Mouse (Mus musculus) cortical plate, adult 2 months (tissue): ENCODE data around the gene Dvl2. TPM values are rescaled to one million over a fixed set of nuclear protein-coding genes. Genes with fewer than 3 reads are reported as not detected.
A peak's percentile ranks its signal among the peaks of the same experiment; 100 is the strongest.
"Not testable (repeated sequence)": the region's sequence is repeated elsewhere in the genome, so short reads cannot be mapped to it uniquely, and the experiment has no call there.

Experiments used
- H3K27ac ChIP-seq: fragments of 200-500 bp; 2 replicates; pipeline ENCODE4 v1.5.1; 2012; ENCODE audit warnings: low read length, control low read depth, inconsistent platforms; ENCODE audit not compliant: insufficient read depth
- H3K4me1 ChIP-seq: fragments of 200-500 bp; 2 replicates; pipeline ENCODE4 v1.6.1; 2011; ENCODE audit warnings: low read length; ENCODE audit not compliant: control insufficient read depth, insufficient read depth
- H3K4me3 ChIP-seq: fragments of 200-500 bp; 2 replicates; pipeline ENCODE4 v1.5.1; 2011; ENCODE audit warnings: mild to moderate bottlenecking, low read length, control low read depth; ENCODE audit not compliant: insufficient read depth
- CTCF ChIP-seq: fragments of 200-500 bp; IDR thresholded peaks from 2 replicates; pipeline ENCODE4 v1.5.1; 2011; ENCODE audit warnings: mild to moderate bottlenecking, control low read depth, low read length; ENCODE audit not compliant: insufficient read depth; ENCODE audit errors: extremely low read depth
- POLR2A ChIP-seq: fragments of 200-500 bp; IDR thresholded peaks from 2 replicates; pipeline ENCODE4 v1.6.1; 2011; ENCODE audit warnings: mild to moderate bottlenecking, low read length, control low read depth; ENCODE audit not compliant: insufficient read depth; ENCODE audit errors: extremely low read depth
- polyA plus RNA-seq: library from polyadenylated mRNA; depleted of rRNA; stranded (reverse); fragments of >200 nt; gene quantifications from 2 replicates; pipeline ENCODE4 v1.2.3, GENCODE M21; 2012

The Dvl2 gene
- polyA plus RNA-seq, 1 experiment: 26.9 TPM

DNA sequence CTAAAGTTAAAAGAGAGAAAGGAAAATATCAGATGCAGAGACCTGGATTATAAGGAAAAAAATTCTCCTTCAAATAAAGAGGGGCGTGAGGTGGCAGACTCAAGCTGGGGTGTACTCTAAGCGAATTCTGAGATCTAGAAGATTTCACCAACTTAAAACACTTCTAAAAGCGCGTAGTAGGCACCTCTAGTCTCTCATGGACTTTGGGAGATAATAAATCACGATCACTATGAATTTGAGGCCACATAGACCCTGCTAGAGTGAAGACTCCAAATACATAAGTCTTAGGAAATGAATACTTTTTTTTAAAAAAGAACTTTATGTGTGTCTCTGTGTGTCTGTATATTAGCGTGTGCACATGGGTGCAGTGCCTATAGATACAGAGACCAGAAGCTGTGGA, 15.3 kb downstream of the Dvl2 start:
- no peak overlapping the region for H3K27ac ChIP-seq
- H3K4me3 ChIP-seq: peak overlapping the region; percentile 68; the same call in 1 of the 2 replicates
- peaks cover 4% of the 10 kb centered on the region; the same call in 1 of the 2 replicates for H3K4me1 ChIP-seq
- TF ChIP-seq CTCF (no peak), POLR2A (no peak)

DNA sequence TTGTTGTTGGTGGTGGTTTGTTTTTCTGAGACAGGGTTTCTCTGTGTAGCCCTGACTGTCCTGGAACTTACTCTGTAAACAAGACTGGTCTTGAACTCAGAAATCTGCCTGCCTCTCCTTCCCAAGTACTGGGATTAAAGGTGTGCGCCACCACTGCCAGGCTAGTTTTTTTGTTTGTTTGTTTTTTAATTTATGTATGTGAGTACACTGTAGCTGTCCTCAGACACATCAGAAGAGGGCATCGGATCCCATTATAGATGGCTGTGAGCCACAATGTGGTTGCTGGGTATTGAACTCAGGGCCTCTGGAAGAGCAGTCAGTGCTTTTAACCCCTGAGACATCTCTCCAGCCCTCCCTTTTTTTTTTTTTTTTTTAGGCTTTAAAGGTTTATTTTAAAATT, 15.8 kb downstream of the Dvl2 start:
- H3K4me3 ChIP-seq, H3K4me1 ChIP-seq, H3K27ac ChIP-seq: not testable (repeated sequence)

DNA sequence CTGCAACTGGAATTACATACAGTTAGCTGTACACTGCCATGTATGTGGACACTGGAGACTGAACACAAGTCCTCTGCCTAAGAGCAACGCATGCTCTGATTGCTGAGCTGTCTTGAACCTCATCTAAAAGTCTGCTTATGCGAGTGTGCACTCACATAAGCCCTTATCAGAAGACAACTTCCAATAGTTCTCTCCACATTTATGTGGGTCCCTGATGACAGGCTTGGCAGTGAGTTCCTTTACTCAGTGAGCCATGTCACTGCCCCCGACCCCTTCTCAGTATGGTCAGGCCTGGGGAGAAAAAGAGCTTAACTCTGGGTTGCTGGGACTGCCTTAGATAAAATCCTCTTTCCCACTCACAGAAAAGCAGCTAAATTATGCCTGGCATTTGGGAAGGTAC, 16.3 kb downstream of the Dvl2 start, which contains the start of gene Dlg4:
Dlg4 (plus strand) TSS at position 274 of the 400 bp plus-strand sequence.
- Histone ChIP-seq H3K27ac (peak within 1 kb of the TSS; percentile 13; the same call in 1 of the 2 replicates), H3K4me3 (peak within 1 kb of the TSS; percentile 34), H3K4me1 (peaks cover 4% of the 10 kb centered on the region; the same call in 1 of the 2 replicates)
- TF ChIP-seq CTCF: no peak
- TF ChIP-seq POLR2A: no peak

DNA sequence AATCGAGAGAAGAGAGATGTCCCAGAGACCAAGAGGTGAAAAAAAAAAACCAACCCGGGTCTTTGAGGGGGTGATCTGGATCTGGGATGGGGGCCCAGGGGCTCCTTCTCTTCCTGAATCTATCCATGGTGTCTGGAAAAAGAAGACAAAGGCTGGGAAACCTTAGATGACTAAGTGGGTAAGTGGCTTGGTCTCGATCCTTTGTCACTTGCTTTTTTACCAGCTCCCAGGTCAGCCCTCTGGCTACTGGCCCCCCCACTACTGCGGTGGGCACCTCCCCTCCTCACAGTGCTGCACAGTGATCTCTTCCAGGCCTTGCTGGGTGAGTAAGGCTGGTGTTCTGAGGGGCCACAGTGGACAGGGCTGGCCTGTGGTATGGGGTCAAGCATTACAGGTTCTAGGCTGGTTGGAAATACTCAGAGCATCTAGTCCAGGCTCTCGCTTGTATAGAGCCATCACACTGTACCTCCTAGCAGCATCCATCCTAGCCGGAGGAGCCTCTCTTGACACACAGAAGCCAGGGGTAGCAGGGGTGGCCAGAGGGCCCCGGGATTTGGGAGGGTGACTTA, 16.9 kb downstream of the Dvl2 start:
- H3K4me1 ChIP-seq: peaks cover 4% of the 10 kb centered on the region; the same call in 1 of the 2 replicates
- peak overlapping the region; percentile 34; the same call in 1 of the 2 replicates for H3K4me3 ChIP-seq
- TF ChIP-seq CTCF (no peak), POLR2A (no peak)

DNA sequence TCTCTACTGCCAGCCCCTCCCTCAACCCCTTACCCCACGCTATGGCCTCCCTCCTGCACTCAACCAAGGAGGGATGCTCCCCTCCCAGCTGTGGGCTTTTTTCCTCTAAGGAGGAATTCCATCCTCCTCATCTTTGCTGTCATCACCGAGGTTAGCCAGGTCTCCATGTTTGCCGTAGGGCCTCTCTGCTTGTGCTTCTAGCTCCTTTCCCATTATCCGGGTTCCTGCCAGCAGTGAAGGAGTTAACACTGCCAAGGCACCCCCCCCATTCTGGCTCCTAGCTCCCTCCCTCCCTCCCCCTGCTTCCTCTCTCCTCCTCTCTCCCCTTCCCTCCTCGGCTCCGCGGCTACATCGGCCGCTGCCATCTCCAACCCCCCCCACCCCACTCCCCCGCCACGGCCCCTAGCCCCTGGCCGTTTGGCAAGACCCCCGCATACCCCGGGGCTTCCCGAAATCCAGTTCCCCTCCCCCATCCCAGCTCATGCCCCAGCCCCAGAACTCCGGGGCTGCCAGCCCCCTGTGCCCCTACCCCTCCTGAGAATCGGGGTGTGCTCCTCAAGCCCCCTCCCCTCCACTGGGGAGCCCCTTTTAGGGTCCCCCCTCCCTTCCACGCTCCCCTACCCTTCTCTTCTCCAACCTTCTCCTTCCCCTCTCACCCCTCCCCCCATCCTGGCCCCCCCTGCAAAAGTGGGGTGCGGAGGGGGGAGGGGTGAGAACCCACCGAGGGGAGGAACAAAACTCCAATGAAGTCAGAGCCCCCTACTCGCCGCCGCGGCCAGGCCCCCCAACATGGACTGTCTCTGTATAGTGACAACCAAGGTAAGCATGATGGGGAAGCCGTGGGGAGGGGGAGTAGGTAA, 18.0 kb downstream of the Dvl2 start:
- TF ChIP-seq POLR2A (peak; percentile 38; the same call in 1 of the 2 replicates), CTCF (no peak)
- Histone ChIP-seq H3K4me3 (peak overlapping the region; percentile 34), H3K27ac (peak overlapping the region; percentile 62), H3K4me1 (peaks cover 4% of the 10 kb centered on the region; the same call in 1 of the 2 replicates)

More for the DNA sequence above, 16.9 kb downstream of the Dvl2 start:
- H3K27ac ChIP-seq: 0 out of 2 replicates have a peak overlapping the region, but pooled peaks have one; percentile 13

DNA sequence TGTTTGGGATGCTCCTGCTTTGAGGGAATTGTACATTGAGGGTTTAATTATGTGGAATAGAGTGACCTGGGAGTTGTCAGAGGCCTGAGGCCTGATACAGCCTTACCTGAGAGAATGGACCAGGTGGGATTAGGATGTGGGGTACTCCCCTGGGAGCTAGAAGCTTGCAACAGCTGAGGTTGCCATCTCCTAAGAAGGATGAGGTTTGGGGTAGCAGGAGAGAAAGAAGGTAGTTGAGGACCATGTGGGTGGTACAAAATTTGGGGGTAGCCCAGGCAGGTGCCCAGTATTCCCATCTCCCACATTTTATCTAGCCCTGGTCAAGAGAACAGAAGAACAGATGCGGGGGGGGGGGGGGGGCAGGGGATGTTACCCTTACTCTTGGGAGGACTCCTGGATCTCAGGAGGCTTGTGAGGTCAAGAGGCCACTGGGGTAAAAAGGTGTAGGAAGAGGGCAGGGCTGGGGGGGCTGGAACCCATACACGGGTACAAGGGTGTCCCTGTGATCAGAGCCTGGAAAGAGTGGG, 19.2 kb downstream of the Dvl2 start:
- Histone ChIP-seq H3K4me3 (peak overlapping the region; percentile 34), H3K27ac (peak overlapping the region; percentile 62; the same call in 1 of the 2 replicates), H3K4me1 (peaks cover 5% of the 10 kb centered on the region; the same call in 1 of the 2 replicates)
- no peak for TF ChIP-seq CTCF
- TF ChIP-seq POLR2A: no peak

DNA sequence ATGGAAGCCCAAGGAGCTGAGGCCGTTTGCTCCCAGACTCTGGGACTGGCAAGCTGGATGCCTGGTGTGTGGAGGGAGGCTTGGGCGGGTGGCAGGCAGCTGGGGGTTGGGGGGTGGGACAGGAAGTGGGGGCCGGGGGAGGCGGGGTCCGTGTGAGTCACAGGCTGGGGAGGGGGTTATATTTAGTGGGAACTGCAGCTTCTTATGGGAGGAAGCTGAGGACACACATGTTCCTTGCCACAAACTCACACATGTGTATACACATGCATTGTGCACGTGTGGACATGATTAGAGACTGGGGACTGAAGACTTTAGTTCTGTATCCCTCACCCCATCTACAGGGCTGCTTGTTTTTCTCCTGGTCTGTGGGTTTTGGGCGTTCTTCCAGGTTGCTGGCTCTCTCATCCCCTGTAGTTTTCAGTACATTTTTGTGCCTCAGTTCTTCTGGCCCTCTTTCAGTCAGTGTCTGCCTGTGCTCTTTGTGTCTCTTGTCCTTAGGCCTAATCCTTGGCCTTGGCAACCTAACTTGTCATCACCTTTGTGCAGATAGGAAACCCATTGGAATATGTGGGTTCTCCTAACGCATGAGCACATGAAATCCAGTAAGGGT, 19.7 kb downstream of the Dvl2 start:
- TF ChIP-seq CTCF (no peak), POLR2A (peak; percentile 60; the same call in 1 of the 2 replicates)
- Histone ChIP-seq H3K27ac (peak overlapping the region; percentile 5; the same call in 1 of the 2 replicates), H3K4me3 (peak overlapping the region; percentile 34), H3K4me1 (peaks cover 3% of the 10 kb centered on the region; the same call in 1 of the 2 replicates)

DNA sequence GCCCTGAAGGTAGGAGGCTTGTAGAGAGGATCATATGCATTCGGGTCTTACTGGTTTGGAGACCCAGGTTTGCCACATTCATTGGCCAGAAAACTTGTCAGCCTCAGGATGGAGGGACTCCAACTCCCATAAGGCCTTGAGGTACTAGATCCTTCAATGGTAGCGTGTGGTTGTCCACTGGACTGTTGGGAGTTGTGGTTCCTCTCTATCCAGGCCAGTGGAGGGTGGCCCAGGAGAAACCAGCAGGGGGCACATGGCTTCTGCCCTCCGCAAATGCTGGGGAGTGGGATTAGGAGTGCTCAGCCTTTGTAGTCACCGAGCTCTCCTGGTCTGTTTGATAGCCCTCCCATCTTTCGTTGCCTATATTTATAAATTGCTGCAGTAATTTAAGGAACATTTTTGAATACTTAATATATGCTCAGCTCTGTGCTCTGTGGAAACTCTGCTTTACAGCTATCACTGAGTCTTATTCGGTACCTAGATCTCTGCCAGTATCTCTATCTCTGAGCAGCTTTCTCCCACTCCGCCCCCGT, 20.4 kb downstream of the Dvl2 start:
- Histone ChIP-seq H3K4me3 (peak overlapping the region; percentile 34), H3K4me1 (peaks cover 3% of the 10 kb centered on the region; the same call in 1 of the 2 replicates), H3K27ac (0 out of 2 replicates have a peak overlapping the region, but pooled peaks have one; percentile 5)
- TF ChIP-seq CTCF (peak; percentile 38), POLR2A (0 out of 2 replicates have a peak, but pooled peaks have one; percentile 5)
